Mouse (Mus musculus): ENCODE measurements around the gene Sh3d21. TPM values are rescaled to one million over a fixed set of nuclear protein-coding genes. Genes with fewer than 3 reads are reported as not detected.
A peak's percentile ranks its signal among the peaks of the same experiment; 100 is the strongest.

Gene Sh3d21
- total and polyA plus RNA-seq, 3 experiments, result 0.31 to 1.3 TPM; not detected in 1

DNA sequence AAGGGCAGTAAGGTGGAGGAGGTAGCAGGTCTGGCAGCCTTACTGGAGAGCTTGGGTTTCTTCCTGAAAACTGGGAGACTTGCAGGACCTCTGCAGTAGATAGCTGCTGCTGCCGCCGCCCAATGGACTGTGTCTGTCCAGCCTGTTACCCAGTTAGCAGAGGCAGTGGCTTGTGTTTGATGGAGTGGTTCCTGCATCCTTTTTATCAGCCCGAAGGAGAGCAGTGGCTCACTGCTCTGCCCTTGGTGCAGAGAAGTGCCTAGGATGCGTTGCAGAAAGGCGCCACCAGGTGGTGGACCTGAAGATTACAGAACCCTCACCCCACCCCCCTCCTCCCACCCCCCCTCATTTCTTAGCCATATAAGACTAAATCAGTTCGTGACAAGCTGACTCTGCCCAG, 49.3 kb downstream of the Sh3d21 start:
- Histone ChIP-seq H3K4me3 (ENCODE audit: control insufficient read depth in 1 of 2, insufficient read depth in 1 of 2, low read depth in 2 of 2, low read length in 2 of 2) (no peak overlapping the region), H3K27me3 (ENCODE audit: control insufficient read depth in 1 of 2, insufficient read depth in 2 of 2, low read length in 2 of 2) (no peaks in the 10 kb centered on the region), H3K4me1 (ENCODE audit: control insufficient read depth in 1 of 2, insufficient read depth in 2 of 2, low read length in 2 of 2) (peaks cover 9 to 17% of the 10 kb centered on the region in 2 experiments), H3K9me3 (replicated peaks; ENCODE audit: insufficient read depth, low read length) (no peaks in the 10 kb centered on the region), H3K9ac (ENCODE audit: control insufficient read depth, low read depth, low read length, poor library complexity, severe bottlenecking) (no peak overlapping the region), H3K79me2 (ENCODE audit: control insufficient read depth, insufficient read depth, low read length, poor library complexity) (peaks cover 23% of the 10 kb centered on the region), H3K27ac (ENCODE audit: control insufficient read depth, low read depth, low read length) (no peak overlapping the region), H3K36me3 (ENCODE audit: control insufficient read depth in 1 of 2, insufficient read depth in 2 of 2, low read length in 2 of 2) (peaks cover 4 to 22% of the 10 kb centered on the region in 2 experiments; a peak in 3 of 4 replicates)
- DNase-seq (ENCODE audit: low read depth, low spot score), result peak; percentile 69
- TF ChIP-seq MYB (IDR thresholded peaks at IDR 0.05; ENCODE audit: low read depth, low read length), result no peak
- no peak for TF ChIP-seq BHLHE40 (IDR thresholded peaks at IDR 0.05; ENCODE audit: borderline replicate concordance, low read depth, low read length)
- TF ChIP-seq SIN3A (IDR thresholded peaks at IDR 0.05; ENCODE audit: low read length), result peak; percentile 39; the same call in 1 of the 2 replicates
- peak; percentile 48; the same call in 1 of the 2 replicates for TF ChIP-seq ZC3H11A (IDR thresholded peaks at IDR 0.05; ENCODE audit: low read depth, low read length)
- peak; percentile 60 for TF ChIP-seq SMC3 (IDR thresholded peaks at IDR 0.05; ENCODE audit: low read depth, low read length)
- no peak for TF ChIP-seq POLR2A (IDR thresholded peaks at IDR 0.05; ENCODE audit: control insufficient read depth in 1 of 2, insufficient read depth in 1 of 2, low read depth in 1 of 2, low read length in 2 of 2, poor library complexity in 1 of 2)
- peak; percentile 62 for TF ChIP-seq RAD21 (IDR thresholded peaks at IDR 0.05; ENCODE audit: low read depth, low read length)
- TF ChIP-seq CTCF (IDR thresholded peaks at IDR 0.05 in 2 of 3, conservative IDR thresholded peaks at IDR 0.05 in 1 of 3; ENCODE audit: control insufficient read depth in 1 of 3, insufficient read depth in 1 of 3, low read depth in 2 of 3, low read length in 3 of 3, poor library complexity in 1 of 3, severe bottlenecking in 1 of 3), result peak; percentile 30 to 80 (median 65); a peak in 4 of 6 replicates
- TF ChIP-seq MAZ (IDR thresholded peaks at IDR 0.05; ENCODE audit: low read depth, low read length), result peak; percentile 70; the same call in 1 of the 2 replicates

DNA sequence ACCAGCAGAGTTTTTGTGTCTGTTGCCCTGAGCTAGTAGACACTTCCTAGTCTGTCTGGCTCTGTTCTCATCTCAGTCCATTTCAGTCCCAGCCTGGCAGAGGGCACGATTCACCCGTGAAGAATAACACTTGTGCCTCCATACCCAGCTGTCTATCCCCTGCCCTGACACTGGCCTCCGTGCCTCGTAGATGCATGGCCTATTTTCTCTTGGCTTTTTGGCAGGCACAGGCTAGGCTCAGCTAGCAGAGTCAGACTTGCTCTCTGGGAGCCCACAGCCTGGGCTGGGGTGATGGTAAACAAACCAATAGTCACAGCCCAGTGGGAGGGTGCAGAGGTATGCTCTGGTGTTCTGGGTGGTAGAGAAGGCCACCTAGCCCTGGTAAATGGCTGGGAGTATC, 50.0 kb downstream of the Sh3d21 start:
- Histone ChIP-seq H3K36me3 (ENCODE audit: control insufficient read depth in 1 of 2, insufficient read depth in 2 of 2, low read length in 2 of 2) (peaks cover 1 to 29% of the 10 kb centered on the region in 2 experiments; a peak in 2 of 4 replicates), H3K27ac (ENCODE audit: control insufficient read depth, low read depth, low read length) (no peak overlapping the region), H3K4me1 (ENCODE audit: control insufficient read depth in 1 of 2, insufficient read depth in 2 of 2, low read length in 2 of 2) (peaks cover 9 to 24% of the 10 kb centered on the region in 2 experiments), H3K9me3 (replicated peaks; ENCODE audit: insufficient read depth, low read length) (no peaks in the 10 kb centered on the region), H3K4me3 (ENCODE audit: control insufficient read depth in 1 of 2, insufficient read depth in 1 of 2, low read depth in 2 of 2, low read length in 2 of 2) (no peak overlapping the region), H3K79me2 (ENCODE audit: control insufficient read depth, insufficient read depth, low read length, poor library complexity) (peaks cover 30% of the 10 kb centered on the region), H3K27me3 (ENCODE audit: control insufficient read depth in 1 of 2, insufficient read depth in 2 of 2, low read length in 2 of 2) (no peaks in the 10 kb centered on the region), H3K9ac (ENCODE audit: control insufficient read depth, low read depth, low read length, poor library complexity, severe bottlenecking) (no peak overlapping the region)
- DNase-seq (ENCODE audit: low read depth, low spot score), result no peak
- TF ChIP-seq UBTF (IDR thresholded peaks at IDR 0.05; ENCODE audit: borderline replicate concordance, insufficient read depth, low read depth, low read length) (no peak), CHD2 (IDR thresholded peaks at IDR 0.05; ENCODE audit: low read length) (no peak), RCOR1 (IDR thresholded peaks at IDR 0.05; ENCODE audit: low read depth, low read length) (no peak), SMC3 (IDR thresholded peaks at IDR 0.05; ENCODE audit: low read depth, low read length) (no peak), MAFK (IDR thresholded peaks at IDR 0.05; ENCODE audit: borderline replicate concordance, low read depth, low read length) (no peak), MAZ (IDR thresholded peaks at IDR 0.05; ENCODE audit: low read depth, low read length) (no peak), ZKSCAN1 (IDR thresholded peaks at IDR 0.05; ENCODE audit: low read depth, low read length) (no peak), TCF12 (IDR thresholded peaks at IDR 0.05; ENCODE audit: low read depth, low read length) (no peak), MYB (IDR thresholded peaks at IDR 0.05; ENCODE audit: low read depth, low read length) (no peak), KAT2A (conservative IDR thresholded peaks at IDR 0.05; ENCODE audit: low read depth, low read length) (no peak), NRF1 (IDR thresholded peaks at IDR 0.05; ENCODE audit: insufficient read depth, low read depth, low read length, poor library complexity, severe bottlenecking) (no peak), MYC (IDR thresholded peaks at IDR 0.05; ENCODE audit: low read depth, low read length) (no peak), MXI1 (IDR thresholded peaks at IDR 0.05; ENCODE audit: low read depth, low read length) (no peak), GATA1 (IDR thresholded peaks at IDR 0.05; ENCODE audit: low read depth, low read length) (no peak), ELF1 (IDR thresholded peaks at IDR 0.05; ENCODE audit: low read depth, low read length) (no peak), ETS1 (IDR thresholded peaks at IDR 0.05; ENCODE audit: low read depth, low read length) (no peak)
